Mouse (Mus musculus) ovary, postnatal 36 days (tissue): ENCODE data around the gene Tnnt3.

Source experiments
- DNase-seq: peaks from one replicate; pipeline ENCODE4 v3.0.0; 2022; ENCODE audit warnings: low spot score, mixed read lengths

Tnnt3 gene

DNA sequence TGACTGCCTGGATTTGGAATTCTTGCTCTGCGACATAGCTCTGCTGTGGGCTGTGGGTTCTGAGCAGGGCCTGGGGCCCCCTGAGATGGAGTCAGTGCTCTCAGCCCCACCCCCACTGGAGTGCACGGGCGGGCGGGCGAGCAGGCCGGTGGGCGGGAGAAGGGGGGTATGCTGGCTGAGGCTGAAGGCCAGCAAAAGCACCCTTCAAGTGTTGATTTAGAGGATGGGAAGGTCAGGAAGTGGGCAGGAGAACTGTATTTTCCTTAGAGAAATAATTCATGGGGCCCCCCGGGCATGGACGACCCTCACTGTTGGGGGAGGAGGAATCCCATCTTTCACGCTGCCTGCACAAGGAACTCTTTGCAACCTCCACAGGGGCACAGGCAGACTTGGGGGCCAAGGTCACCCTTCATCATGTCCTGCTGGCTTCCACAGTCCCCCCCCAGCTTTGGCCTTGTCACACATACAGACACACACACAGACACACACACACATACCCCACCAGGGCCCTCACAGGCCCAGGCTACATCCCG, 44.2 kb downstream of the Tnnt3 start:
- no peak for DNase-seq

DNA sequence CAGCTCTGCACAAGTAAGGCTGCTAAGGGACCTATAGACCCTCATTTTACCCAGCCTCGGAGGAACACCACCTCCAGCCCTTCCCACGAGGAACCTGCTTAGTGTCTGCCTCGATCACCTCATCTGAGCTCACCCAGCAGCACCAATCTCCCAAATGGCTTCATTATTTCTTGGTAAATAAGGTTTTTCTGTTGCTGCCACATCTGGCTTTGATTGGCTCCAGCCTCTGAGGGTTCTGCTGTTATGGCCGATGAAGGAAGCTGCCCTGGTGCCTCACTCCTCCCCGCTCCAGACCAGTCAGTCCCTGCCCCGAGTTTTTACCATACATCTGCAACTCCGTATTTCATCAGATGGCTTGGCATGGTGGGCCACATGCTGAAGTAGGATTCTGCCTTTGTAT, 47.3 kb downstream of the Tnnt3 start:
- no peak for DNase-seq

DNA sequence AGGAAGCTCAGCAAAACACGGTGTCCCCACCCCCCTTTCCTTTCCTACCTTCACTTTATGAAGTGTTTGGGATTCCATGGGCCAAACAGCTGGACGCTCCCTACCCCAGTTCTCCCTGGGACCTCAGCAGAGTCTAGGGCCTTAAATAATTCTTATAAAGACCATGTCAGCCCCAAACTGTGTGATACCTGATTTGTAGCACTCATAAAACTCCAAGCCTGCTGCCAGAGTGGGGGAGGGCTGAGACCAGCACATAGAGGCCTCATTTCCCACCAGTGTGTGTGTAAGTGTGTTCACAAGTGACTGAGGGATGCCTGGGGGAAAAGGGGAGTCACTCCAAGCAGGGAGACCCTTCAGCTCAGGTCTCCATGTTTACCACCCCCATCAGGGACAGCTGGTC, 49.2 kb downstream of the Tnnt3 start:
- DNase-seq: no peak

DNA sequence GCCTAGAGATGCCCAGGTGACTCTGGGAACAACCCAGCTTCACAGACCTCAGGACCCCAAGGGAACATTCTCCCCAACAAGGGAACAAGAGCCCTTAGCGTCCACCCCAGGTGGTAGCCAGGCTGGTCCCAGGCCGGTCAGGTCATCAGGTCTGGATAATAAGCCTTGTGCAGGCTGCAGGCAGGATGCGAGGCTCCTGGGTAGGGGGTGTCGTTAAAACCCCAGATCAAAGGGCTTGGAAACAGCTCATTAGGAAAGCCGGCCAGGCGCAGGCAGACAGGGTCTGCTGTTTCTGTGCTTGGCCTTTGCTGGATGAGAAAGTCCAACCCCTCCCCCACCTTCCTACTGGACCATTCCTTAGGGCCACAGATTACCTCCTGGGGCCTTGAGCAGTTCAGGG, 50.1 kb downstream of the Tnnt3 start:
- no peak for DNase-seq

DNA sequence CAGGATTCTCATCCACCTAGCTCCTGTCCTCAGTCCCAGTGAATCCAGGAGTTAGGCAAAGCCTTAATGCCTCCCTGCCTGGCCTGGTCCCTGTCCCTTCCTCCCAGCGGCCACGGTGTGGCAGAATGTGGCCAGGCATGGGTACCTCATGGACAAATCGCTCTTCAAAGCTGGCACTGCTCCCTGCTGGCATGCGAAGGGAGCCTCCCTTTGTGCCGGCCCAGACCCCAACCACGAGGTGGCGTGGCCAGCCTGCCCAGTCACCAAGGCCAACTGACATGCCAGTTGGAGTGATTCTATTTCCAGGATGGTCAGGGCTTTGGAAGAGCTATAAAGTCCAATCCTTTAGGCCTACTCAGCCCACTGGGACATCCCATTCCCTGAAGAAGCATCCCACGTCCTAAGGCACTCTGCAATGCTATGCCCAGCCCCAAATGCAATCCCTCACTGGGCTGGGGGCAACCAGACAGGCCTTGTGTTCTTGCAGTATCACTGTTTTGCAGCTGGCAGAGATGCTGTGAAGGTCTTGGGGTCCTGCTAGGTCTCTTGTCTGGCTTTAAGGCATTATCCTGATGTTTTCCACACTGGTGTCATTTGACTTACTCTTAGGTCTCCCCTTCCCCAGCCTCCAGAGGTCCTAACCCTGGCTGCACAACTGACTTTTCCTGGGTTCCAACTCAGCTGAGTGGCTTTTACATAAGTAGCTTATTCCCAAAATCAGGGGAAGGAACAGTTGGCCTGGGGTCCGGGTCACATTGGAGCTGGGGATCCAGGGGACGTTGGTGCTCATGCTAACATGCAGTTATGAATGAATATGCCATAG, 51.5 kb downstream of the Tnnt3 start:
- DNase-seq: peak; percentile 75

DNA sequence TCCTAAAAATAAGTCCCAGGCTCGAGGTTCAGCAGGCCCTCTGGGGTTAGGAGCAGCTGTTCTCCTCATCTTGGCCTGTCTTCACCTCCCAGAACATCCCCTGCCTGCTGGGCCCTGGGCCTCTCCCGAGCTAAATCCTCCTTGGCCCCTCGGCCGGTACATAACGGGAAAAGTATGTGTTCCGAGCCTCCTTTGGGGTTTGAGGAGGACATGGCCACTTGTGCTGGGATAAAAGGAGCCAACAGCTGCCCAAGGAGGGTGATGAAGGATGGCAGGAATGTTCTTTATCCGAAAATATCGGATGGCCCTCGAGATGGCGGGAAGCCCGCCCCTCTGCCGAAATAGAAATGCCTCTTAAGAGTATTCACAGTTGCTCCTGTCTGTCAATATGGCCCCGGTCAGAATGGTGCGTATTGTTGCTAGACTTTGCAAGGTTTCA, 52.3 kb downstream of the Tnnt3 start:
- no peak for DNase-seq

DNA sequence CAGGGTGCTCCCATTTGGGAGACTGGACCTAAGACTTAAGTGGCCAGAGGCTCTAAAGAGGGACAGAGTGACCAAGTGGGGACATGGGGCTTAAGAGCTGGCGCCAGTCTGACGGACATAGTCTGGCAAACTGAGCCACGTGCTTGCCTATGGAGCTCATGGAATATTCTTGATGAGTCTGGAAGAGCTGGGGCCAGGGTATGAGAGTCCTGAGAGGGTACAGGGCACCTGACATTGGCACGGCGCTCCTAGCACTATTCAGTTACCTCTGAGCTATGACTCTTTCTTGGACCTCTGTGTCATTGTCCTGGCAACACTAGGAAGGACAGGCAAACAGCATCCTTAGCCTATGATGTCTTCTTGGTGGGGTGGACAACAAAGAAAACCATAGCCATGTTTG, 53.1 kb downstream of the Tnnt3 start:
- DNase-seq: no peak

DNA sequence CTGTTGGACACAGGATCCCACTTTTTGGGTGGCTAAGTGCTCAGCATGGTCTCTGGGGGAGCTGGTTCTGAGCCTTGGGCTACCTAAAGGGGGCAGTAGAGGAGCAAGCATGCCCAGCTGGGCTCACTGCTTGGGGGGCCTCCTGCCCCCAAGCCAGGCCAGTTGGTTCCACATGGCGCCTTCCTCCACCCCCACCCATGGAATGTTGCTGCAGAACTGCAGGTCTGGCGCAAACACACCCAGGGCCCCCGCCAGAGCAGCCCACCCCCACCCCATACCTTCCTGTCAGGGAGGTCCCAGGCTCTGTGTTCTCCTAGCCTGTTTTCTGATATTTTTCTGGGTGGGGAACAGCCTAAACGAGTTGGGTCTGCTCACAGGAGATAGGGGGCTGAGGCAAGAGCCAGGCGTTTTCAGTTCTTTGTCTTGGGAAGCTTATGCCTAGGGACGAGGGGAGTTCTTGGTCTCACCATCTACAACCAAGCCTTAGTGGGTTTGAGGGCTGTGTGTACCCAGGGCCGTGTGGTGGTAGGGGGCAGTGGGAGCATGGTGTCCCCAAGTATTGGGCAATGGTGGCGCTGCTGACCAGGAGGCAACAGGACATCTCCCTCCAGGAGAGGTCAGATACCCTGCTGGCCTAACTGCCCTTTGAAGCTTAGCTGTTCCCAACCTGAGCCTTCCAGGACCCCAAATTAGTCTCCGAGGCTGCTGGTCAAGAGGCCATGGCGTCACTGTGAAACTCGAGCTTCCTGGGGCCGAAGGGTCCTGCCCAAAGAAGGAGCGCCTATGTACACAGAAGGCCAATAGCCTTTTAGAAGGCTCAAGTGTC, 54.2 kb downstream of the Tnnt3 start:
- DNase-seq: no peak

DNA sequence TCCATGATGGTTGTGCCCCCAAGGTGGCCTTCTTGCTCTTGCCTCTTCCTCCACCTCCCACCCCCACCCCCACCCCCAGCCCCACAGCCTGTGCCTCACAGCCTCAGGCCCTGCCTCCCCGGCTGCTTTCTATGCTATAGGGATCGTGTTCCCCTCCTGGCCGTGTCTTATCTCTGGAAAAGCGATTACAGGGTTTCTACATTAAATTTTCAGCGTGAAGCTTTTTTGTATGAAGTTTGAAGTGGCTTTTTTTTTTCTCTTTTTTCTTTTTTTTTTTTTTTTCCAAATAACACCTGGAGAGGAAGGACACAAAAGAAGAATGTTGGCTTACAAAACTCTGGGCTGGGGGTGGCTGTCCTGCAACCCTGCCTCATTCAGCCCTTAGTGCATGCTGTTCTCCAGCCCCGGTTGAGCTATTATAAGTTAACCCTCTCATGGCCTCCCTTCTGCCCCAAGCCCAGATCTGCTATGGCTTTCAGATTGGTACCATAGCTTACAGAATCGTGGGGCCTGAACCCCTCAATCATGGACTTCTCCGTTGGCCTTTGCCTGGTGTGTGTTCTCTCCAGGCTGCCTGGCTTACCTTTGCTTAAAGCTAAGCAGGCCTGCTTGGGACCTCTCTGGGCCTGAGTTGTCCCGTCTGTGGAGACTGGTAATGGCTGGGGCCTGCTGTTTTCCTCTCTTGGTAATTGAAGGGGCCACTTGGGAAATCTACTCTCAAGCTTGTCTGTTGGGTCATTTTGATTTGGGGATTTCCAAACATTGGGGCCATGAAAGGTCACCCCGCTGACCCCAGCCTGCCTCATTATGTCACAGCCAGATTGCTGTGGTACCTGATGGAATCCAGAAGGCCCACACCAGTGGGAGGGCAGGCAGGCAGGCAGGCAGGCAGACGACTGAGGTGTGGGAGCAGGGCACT, 55.0 kb downstream of the Tnnt3 start:
- no peak for DNase-seq

DNA sequence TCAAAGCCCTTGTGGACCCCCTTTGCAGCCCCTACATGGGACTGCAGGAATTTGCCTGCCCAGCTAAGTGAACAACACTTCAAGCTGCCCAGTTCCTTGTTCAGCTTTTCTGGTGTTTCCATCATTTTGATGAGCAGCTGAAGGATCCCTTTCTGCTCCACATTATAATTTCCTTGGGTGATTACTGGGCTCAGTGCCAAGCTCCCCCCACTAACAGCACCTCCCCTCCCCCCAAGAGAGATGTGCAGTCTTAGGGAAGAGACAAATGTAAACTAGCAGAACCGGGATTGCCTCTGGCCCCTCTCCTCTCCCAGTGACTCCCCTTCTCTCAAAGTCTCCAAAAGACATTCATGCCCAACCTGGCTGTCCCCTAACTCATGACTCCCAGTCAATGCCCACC, 56.0 kb downstream of the Tnnt3 start:
- DNase-seq: no peak

DNA sequence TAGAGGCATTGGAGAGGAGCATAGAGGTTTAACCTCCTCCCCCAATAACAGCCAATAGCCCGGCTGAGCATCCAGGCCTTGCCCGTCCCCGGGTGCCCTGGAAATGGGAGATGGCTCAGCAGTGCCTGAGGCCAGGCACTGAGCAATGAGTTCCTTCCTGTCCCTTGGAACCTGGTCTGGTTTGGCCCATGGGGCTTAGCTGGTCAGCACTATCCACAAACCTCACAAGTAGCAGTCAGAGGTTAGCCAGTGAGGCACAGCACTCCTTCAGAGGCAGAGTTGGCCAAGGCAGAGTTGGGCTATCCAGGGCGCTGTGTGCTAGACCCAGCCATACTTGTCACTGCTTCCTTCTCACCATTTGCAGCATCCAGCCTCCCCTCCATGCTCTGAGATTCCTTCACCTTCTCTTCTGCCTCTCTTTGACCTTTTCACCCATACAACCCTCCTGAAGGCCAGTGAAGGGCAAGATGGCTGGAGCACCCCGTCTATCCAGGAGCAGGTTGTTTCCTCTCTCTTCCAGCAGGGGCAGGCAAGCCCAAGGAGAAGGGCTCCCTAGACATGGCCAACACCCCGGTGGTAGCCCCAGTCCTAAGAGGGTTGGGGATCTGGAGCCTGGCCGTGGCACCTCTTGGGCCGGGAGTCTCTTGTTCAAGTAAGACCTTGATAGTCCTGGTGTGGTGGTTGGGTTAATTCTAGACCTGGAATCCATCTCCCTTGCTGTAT, 56.9 kb downstream of the Tnnt3 start:
- no peak for DNase-seq

DNA sequence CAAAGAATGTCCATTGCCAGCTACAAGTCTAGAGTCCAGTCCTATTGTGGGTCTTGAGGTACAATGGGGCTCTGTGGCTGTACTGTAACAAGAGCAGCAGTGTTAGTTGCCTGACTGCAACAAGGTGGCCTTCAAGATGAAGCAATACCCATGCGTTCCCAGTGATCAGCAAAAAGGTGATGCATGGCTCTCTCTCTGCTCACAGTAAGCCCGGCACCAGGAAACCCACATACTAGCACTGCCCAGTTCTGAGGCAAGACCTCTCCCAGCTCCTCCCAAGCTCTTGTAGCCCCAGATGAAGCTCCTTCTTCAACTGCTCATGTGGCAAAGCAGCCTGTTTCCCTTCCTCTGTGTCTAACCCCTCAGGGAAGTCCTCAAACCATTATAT, 57.4 kb downstream of the Tnnt3 start:
- no peak for DNase-seq

DNA sequence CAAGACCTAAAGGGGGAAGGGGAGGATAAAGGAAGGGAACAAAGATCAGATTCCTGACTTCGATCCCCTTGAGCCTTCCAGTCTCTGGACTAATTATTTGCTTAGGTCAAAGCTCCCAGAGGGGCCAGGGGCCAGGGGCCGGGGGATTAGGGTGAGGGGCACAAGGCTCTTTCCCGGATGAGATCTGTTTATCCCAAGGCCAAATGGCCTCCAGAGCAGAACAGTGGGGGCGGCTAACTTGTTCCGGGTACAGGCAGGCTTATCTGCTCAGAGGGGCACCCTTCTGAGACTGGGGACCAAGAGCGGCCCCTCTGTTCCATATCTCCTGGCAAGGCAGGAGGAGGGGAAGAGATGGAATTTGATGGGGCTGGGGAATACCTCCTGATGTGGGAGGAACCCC, 59.1 kb downstream of the Tnnt3 start:
- no peak for DNase-seq

DNA sequence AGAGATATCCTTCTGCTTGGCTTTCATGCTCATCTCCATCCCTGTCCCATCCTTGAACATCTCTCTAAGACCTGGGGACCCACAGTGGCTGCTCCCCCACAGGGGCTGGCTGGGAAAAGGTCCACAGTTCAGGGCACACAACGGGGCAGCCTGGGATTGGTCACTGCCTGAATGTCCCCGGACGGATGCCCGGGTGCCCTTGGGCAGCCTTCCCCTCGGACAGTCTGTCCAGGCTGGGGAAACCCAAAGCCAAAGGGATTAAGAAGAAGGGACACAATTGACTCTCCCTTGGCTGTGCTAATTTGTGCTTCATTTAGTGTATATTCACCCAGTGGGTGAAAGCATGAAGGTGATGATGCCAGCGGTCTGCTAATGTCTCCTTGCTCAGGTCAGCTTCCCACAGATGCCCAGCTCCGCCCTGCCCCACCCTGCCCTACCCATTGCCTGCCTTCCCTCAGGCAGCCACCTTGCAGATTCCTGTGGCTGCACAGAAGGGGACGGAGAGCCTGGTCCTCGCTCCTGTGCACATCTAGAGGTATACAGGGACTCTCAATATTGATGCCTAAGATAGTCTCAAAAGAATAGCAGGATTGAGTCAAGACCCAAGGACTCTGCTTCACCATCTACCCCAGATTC, 60.0 kb downstream of the Tnnt3 start:
- DNase-seq: no peak

DNA sequence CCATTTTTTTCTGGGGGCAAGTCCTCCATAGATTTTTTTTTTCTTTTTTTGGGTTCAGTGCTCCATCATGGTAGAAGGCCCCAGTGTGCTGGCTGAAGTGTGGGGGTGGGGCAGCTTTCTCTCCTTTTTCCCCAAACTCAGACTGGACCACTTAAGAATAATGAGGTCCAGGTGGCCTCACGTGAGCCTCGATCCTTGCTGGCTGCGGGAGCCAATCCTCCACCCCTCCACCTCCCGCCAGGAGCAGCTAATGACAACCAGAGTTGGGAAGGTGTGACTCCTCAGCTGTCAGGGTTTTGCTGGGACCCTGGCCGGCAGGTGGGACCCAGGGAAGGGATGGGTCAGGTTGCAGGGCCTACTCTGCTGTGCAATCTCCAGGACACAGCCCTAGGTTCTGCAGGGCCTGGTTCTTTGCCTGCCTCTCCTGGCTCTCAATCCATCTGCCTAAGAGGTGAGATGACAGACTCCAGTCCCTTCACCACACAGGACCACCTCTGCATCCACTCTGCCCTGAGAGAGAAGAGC, 61.1 kb downstream of the Tnnt3 start:
- no peak for DNase-seq

DNA sequence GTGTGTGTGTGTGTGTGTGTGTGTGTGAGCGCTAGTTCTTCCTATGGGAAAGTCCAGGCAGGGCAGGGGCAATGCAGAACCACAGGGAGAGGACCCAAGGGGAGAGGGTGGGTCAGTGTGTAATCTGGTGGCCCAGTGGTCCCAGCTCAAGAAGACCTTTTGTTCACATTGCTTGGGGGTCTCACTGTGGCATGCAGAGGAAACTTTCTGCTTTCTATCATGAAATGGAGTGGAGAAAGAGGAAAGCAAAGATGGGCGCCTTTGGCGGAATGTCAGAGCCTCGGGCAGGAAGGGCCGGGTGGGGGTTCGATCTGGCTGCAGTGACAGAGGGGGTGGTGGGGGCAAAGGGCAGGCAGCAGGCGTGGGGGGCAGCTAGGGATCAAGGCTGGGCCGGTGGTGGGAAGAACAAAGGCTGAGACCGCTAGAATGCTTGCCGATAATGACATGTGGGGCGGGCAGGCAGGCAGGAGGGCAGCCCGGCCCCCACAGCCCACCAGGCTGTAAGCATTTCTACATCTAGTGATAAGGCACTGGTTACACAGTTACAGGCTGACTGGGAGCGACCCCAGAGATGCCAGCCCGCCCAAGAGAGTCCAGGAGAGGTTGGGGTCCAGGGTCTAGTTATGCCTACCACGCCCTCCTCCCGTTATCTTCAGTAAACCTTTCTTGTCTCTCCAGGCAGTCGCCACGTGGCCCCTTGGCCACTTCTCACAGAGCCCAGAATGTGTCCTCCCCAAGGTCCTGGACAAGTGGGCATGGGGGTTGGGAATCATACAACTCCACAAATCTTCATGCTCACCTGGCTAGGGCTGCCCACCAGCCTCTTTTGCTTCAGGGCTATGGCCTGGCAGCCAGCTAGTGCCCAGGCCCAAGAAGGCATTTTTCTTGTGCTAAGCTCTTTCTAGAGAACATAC, 62.6 kb downstream of the Tnnt3 start:
- no peak for DNase-seq

DNA sequence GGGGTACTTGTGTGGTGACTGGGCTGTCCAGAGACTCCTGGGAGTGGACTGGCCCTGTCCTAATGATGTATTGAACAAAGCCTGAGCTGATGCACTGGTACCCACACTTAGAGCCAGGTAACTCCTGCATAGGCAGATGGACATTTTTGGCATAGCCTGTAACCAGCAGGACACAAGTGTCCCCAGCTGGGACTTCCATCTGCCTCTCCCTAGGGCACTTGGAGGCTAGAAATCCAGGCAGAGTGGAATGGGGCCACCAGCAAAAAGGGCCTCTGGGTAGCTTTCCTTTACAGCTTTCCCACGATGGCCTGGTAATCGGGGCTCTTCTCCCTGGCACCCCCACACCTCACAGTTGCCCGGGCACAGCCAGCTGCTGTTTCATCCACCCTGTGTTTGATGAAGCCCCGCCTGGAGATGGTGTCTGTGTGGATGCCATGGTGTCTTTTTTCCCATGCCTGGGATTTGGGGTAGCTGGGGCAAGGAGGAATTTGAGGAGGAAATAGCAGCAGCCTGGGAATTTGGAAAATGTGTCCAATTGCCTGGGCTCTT, 63.3 kb downstream of the Tnnt3 start:
- DNase-seq: no peak

DNA sequence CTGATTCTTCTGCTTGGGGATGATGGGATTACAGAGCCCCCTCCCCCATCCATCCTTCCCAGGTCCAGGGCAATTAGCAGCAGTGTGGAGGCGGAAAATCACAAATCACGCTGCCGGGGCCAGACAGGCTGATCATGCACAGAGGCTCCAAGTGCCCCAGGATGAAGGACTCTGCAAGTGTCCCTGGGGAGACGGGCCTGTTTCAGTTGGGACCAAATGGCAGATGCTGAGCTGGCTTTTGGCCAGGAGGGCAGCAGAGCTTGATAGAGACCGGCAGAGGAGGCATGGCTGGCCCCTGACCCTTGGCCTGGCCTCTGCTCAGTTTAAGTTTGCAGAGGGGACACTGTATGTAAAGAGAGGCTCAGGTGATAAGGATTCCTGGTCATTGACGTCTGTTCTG, 64.5 kb downstream of the Tnnt3 start:
- no peak for DNase-seq

DNA sequence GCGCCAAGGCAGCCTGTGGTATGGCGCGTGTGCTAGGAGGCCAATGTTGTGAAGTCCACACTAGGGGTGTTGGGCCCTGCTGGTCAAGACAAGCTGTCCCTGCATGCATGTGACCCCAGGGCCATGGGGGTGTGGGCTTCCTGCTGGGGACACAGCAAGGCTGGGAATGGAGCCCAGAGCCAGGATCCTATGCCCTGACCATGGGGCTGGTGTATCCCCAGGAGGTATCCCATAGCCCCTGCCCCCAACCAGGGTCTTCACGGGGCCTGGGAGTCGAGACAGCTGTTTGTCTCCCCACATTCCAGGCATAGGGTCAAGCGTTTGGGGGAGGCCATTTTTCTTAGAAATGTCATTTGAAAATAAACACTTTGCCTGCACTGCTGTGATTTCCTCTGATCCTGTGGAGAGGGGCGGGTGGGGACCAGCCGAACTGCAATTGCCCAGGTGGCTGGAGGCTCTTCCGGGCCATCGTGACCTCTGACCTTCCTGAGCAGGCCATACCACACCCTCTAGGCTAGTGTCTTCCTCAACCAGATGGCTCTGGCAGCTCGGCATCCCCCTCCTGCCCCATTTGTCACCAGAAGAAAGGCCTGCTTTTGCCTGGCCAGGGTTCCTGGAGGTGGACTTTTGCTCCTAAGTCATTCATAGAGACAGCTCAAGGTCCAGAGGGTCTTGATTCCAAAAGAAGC, 66.5 kb downstream of the Tnnt3 start:
- no peak for DNase-seq
